Comparison of ENCODE assay signal across 9 mouse cellular contexts in genomic region chr3:103858881-103859801, GRCm38 (mm10). TPM values are rescaled to one million over a fixed set of nuclear protein-coding genes. Genes with fewer than 3 reads are reported as not detected.
DNase-seq lines count a peak whose midpoint lies in the region; ATAC-seq and TF ChIP-seq lines count a peak whose summit lies in the region.
"Had no signal": no experiment of that assay in that cellular context is flagged by ENCODE, and none has a peak within 500 bp of the region (broad histone marks: within the 10 kb centered on the region; RNA-seq: fewer than 3 reads in every experiment).

Ptpn22 (plus strand) TSS chr3:103859795.

- peak within 1 kb of the TSS; percentile 64 for H3K4me3 ChIP-seq in bone marrow macrophage, adult 2 months (ENCODE audit: insufficient read depth, low read length)
- no peak within 1 kb of the TSS for H3K4me3 ChIP-seq in hindbrain, embryonic 10.5 days
- H3K4me3 ChIP-seq: midbrain, embryonic 15.5 days had no signal

- TF ChIP-seq CTCF in bone marrow macrophage, adult 2 months (IDR thresholded peaks at IDR 0.05; ENCODE audit: low read depth, low read length) = no peak

- peaks cover 39% of the 10 kb centered on the region for H3K4me1 ChIP-seq in bone marrow macrophage, adult 2 months (ENCODE audit: control insufficient read depth, insufficient read depth, low read length)
- no peaks in the 10 kb centered on the region for H3K4me1 ChIP-seq in hindbrain, embryonic 10.5 days (replicated peaks)
- H3K4me1 ChIP-seq: midbrain, embryonic 15.5 days had no signal

- no peaks in the 10 kb centered on the region for H3K36me3 ChIP-seq in hindbrain, embryonic 10.5 days
- H3K36me3 ChIP-seq: midbrain, embryonic 15.5 days had no signal

- peak; percentile 16 for ATAC-seq in CD4-positive, CD25-positive, alpha-beta regulatory T cell, adult 4 months
- ATAC-seq in monocyte, adult 5-6 weeks (replicated peaks; ENCODE audit: insufficient number of reproducible peaks, low FRiP score, low TSS enrichment, poor library complexity, severe bottlenecking) = peak; percentile 83
- ATAC-seq: midbrain, embryonic 15.5 days had no signal

- no peaks in the 10 kb centered on the region for H3K9me3 ChIP-seq in hindbrain, embryonic 10.5 days
- H3K9me3 ChIP-seq: midbrain, embryonic 15.5 days had no signal

- no peak for TF ChIP-seq POLR2A in bone marrow macrophage, adult 2 months (IDR thresholded peaks at IDR 0.05; ENCODE audit: borderline replicate concordance, low read depth, low read length)

- 80% methylated on average over 12 of the region's 12 CpGs for WGBS in hindbrain, embryonic 10.5 days

- DNase-seq in kidney, postnatal 36 days = peak; percentile 21 to 23
- no peak for DNase-seq in urinary bladder, postnatal 10 days (ENCODE audit: low spot score)
- no peak for DNase-seq in hindbrain, embryonic 10.5 days (ENCODE audit: low spot score)
- DNase-seq in embryo, embryonic 10 days (ENCODE audit: low spot score) = no peak
- no peak for DNase-seq in left cerebral cortex, adult 8-10 months (ENCODE audit: low spot score in 2 of 2)

- H3K27me3 ChIP-seq in hindbrain, embryonic 10.5 days (ENCODE audit: insufficient read depth, poor library complexity, severe bottlenecking) = no peaks in the 10 kb centered on the region
- H3K27me3 ChIP-seq: midbrain, embryonic 15.5 days had no signal

- peak within 1 kb of the TSS; percentile 97 for H3K27ac ChIP-seq in bone marrow macrophage, adult 2 months (ENCODE audit: insufficient read depth, low read depth, low read length)
- H3K27ac ChIP-seq in hindbrain, embryonic 10.5 days = no peak within 1 kb of the TSS
- H3K27ac ChIP-seq: midbrain, embryonic 15.5 days had no signal

RNA-seq across cellular contexts. Expression of gene Ptpn22, which starts in this region (rescaled TPM):
- polyA plus RNA-seq in CD4-positive, CD25-positive, alpha-beta regulatory T cell, adult 4 months (2017; shearing (Covaris generic)) = 100 to 1,000 TPM; 350 to 445 TPM
- 76.0 and 78.0 TPM in 2 replicates for polyA plus RNA-seq in bone marrow macrophage, adult 2 months (2012; ENCODE audit: insufficient read depth, insufficient read length, missing spikeins)
- total RNA-seq in monocyte, adult 5-6 weeks (2017) = 145 to 249 TPM (median 169 TPM) in 3 replicates
- 0.20 and 0.24 TPM in 2 replicates for polyA plus RNA-seq in hindbrain, embryonic 10.5 days (2016; fragmentation: Nextera tagmentation; extraction: Ambion mirVana)
- 1 to 10 TPM in 3 of 4 experiments, under 1 TPM in 1; 0.63 to 1.7 (median 1.2) TPM for total RNA-seq in left cerebral cortex, adult 8-10 months (2022)

Comparison
In these comparisons a context has a peak if more than half of its experiments do, and no peak if none do; other contexts are left out.
1. RNA of gene Ptpn22 (total RNA-seq): 145 to 249 TPM in monocyte, adult 5-6 weeks; 0.63 to 1.7 TPM in left cerebral cortex, adult 8-10 months; every median in the first group is over 10 times any median in the second.
2. RNA of gene Ptpn22 (polyA plus RNA-seq): 350 to 445 TPM in CD4-positive, CD25-positive, alpha-beta regulatory T cell, adult 4 months and 76.0 to 78.0 TPM in bone marrow macrophage, adult 2 months; 0.20 to 0.24 TPM in hindbrain, embryonic 10.5 days; every median in the first group is over 10 times any median in the second.
3. DNase-seq: peak in kidney, postnatal 36 days (2 of 2); none in urinary bladder, postnatal 10 days (single experiment), hindbrain, embryonic 10.5 days (single experiment), embryo, embryonic 10 days (single experiment) and left cerebral cortex, adult 8-10 months (0 of 2).